Mouse (Mus musculus): ENCODE data around the gene Eif4h. TPM values are rescaled to one million over a fixed set of nuclear protein-coding genes. Genes with fewer than 3 reads are reported as not detected.
"Not testable (repeated sequence)": the region's sequence is repeated elsewhere in the genome, so short reads cannot be mapped to it uniquely, and the experiment has no call there.

Eif4h gene
- polyA plus RNA-seq, 1 experiment, result 309 TPM

- Histone ChIP-seq H3K9ac (ENCODE audit: low read depth, poor library complexity, severe bottlenecking) (no peak overlapping the region), H3K9me3 (replicated peaks; ENCODE audit: control insufficient read depth, insufficient read depth, low read length, poor library complexity, severe bottlenecking) (no peaks in the 10 kb centered on the region), H3K4me1 (ENCODE audit: control insufficient read depth, insufficient read depth, low read length) (peaks cover 2% of the 10 kb centered on the region), H3K27ac (ENCODE audit: insufficient read depth, low read length) (no peak overlapping the region), H3K36me3 (ENCODE audit: control insufficient read depth, insufficient read depth, low read length, poor library complexity, severe bottlenecking) (no peaks in the 10 kb centered on the region), H3K4me3 (ENCODE audit: low read depth, low read length) (no peak overlapping the region), H3K27me3 (ENCODE audit: control insufficient read depth, insufficient read depth, low read length, poor library complexity, severe bottlenecking) (no peaks in the 10 kb centered on the region)
- TF ChIP-seq EP300 (IDR thresholded peaks at IDR 0.05; ENCODE audit: insufficient read depth, low read depth, low read length), result no peak
- no peak for TF ChIP-seq POLR2A (IDR thresholded peaks at IDR 0.05; ENCODE audit: insufficient read depth, low read length)
- TF ChIP-seq CTCF (IDR thresholded peaks at IDR 0.05; ENCODE audit: low read depth, low read length), result no peak
These were observed 17.4 kb upstream of the Eif4h start for GRCm38 (mm10) chr5:134656708-134657107.

GRCm38 (mm10) chr5:134652015-134652414 lies 12.7 kb upstream of the Eif4h start:
- no peaks in the 10 kb centered on the region for H3K9me3 ChIP-seq (replicated peaks; ENCODE audit: control insufficient read depth, insufficient read depth, low read length, poor library complexity, severe bottlenecking)
- no peak overlapping the region for H3K27ac ChIP-seq (ENCODE audit: insufficient read depth, low read length)
- H3K4me1 ChIP-seq (ENCODE audit: control insufficient read depth, insufficient read depth, low read length), result no peaks in the 10 kb centered on the region
- H3K4me3 ChIP-seq (ENCODE audit: low read depth, low read length), result no peak overlapping the region
- no peak overlapping the region for H3K9ac ChIP-seq (ENCODE audit: low read depth, poor library complexity, severe bottlenecking)
- H3K36me3 ChIP-seq (ENCODE audit: control insufficient read depth, insufficient read depth, low read length, poor library complexity, severe bottlenecking), result no peaks in the 10 kb centered on the region
- no peaks in the 10 kb centered on the region for H3K27me3 ChIP-seq (ENCODE audit: control insufficient read depth, insufficient read depth, low read length, poor library complexity, severe bottlenecking)
- no peak for TF ChIP-seq EP300 (IDR thresholded peaks at IDR 0.05; ENCODE audit: insufficient read depth, low read depth, low read length)
- no peak for TF ChIP-seq POLR2A (IDR thresholded peaks at IDR 0.05; ENCODE audit: insufficient read depth, low read length)
- TF ChIP-seq CTCF (IDR thresholded peaks at IDR 0.05; ENCODE audit: low read depth, low read length), result no peak

- no peak overlapping the region for H3K27ac ChIP-seq (ENCODE audit: insufficient read depth, low read length)
- TF ChIP-seq CTCF (IDR thresholded peaks at IDR 0.05; ENCODE audit: low read depth, low read length), result peak; percentile 83
- TF ChIP-seq POLR2A (IDR thresholded peaks at IDR 0.05; ENCODE audit: insufficient read depth, low read length), result no peak
- H3K4me1 ChIP-seq (ENCODE audit: control insufficient read depth, insufficient read depth, low read length), result no peaks in the 10 kb centered on the region
- H3K36me3 ChIP-seq (ENCODE audit: control insufficient read depth, insufficient read depth, low read length, poor library complexity, severe bottlenecking), result no peaks in the 10 kb centered on the region
- no peak overlapping the region for H3K9ac ChIP-seq (ENCODE audit: low read depth, poor library complexity, severe bottlenecking)
- no peak overlapping the region for H3K4me3 ChIP-seq (ENCODE audit: low read depth, low read length)
- no peaks in the 10 kb centered on the region for H3K27me3 ChIP-seq (ENCODE audit: control insufficient read depth, insufficient read depth, low read length, poor library complexity, severe bottlenecking)
- H3K9me3 ChIP-seq (replicated peaks; ENCODE audit: control insufficient read depth, insufficient read depth, low read length, poor library complexity, severe bottlenecking), result no peaks in the 10 kb centered on the region
These were observed 11.6 kb upstream of the Eif4h start for GRCm38 (mm10) chr5:134650926-134651325.

GRCm38 (mm10) chr5:134648976-134649375 lies 9.7 kb upstream of the Eif4h start:
- H3K4me3 ChIP-seq (ENCODE audit: low read depth, low read length); H3K4me1 ChIP-seq (ENCODE audit: control insufficient read depth, insufficient read depth, low read length); H3K27me3 ChIP-seq (ENCODE audit: control insufficient read depth, insufficient read depth, low read length, poor library complexity, severe bottlenecking); H3K9ac ChIP-seq (ENCODE audit: low read depth, poor library complexity, severe bottlenecking); H3K9me3 ChIP-seq (replicated peaks; ENCODE audit: control insufficient read depth, insufficient read depth, low read length, poor library complexity, severe bottlenecking); H3K27ac ChIP-seq (ENCODE audit: insufficient read depth, low read length); H3K36me3 ChIP-seq (ENCODE audit: control insufficient read depth, insufficient read depth, low read length, poor library complexity, severe bottlenecking): not testable (repeated sequence)

GRCm38 (mm10) chr5:134647394-134647793 lies 8.1 kb upstream of the Eif4h start:
- H3K9me3 ChIP-seq (replicated peaks; ENCODE audit: control insufficient read depth, insufficient read depth, low read length, poor library complexity, severe bottlenecking), result no peaks in the 10 kb centered on the region
- no peak overlapping the region for H3K4me3 ChIP-seq (ENCODE audit: low read depth, low read length)
- no peaks in the 10 kb centered on the region for H3K4me1 ChIP-seq (ENCODE audit: control insufficient read depth, insufficient read depth, low read length)
- H3K9ac ChIP-seq (ENCODE audit: low read depth, poor library complexity, severe bottlenecking), result no peak overlapping the region
- H3K36me3 ChIP-seq (ENCODE audit: control insufficient read depth, insufficient read depth, low read length, poor library complexity, severe bottlenecking), result no peaks in the 10 kb centered on the region
- H3K27ac ChIP-seq (ENCODE audit: insufficient read depth, low read length), result no peak overlapping the region
- no peaks in the 10 kb centered on the region for H3K27me3 ChIP-seq (ENCODE audit: control insufficient read depth, insufficient read depth, low read length, poor library complexity, severe bottlenecking)
- TF ChIP-seq EP300 (IDR thresholded peaks at IDR 0.05; ENCODE audit: insufficient read depth, low read depth, low read length) (0 out of 2 replicates have a peak, but pooled peaks have one; percentile 19), CTCF (IDR thresholded peaks at IDR 0.05; ENCODE audit: low read depth, low read length) (no peak)

- Histone ChIP-seq H3K27ac (ENCODE audit: insufficient read depth, low read length) (no peak overlapping the region), H3K4me1 (ENCODE audit: control insufficient read depth, insufficient read depth, low read length) (no peaks in the 10 kb centered on the region), H3K36me3 (ENCODE audit: control insufficient read depth, insufficient read depth, low read length, poor library complexity, severe bottlenecking) (no peaks in the 10 kb centered on the region), H3K27me3 (ENCODE audit: control insufficient read depth, insufficient read depth, low read length, poor library complexity, severe bottlenecking) (no peaks in the 10 kb centered on the region), H3K9ac (ENCODE audit: low read depth, poor library complexity, severe bottlenecking) (no peak overlapping the region), H3K4me3 (ENCODE audit: low read depth, low read length) (no peak overlapping the region), H3K9me3 (replicated peaks; ENCODE audit: control insufficient read depth, insufficient read depth, low read length, poor library complexity, severe bottlenecking) (no peaks in the 10 kb centered on the region)
- TF ChIP-seq CTCF (IDR thresholded peaks at IDR 0.05; ENCODE audit: low read depth, low read length) (peak; percentile 31), POLR2A (IDR thresholded peaks at IDR 0.05; ENCODE audit: insufficient read depth, low read length) (no peak)
These were observed 7.2 kb upstream of the Eif4h start for GRCm38 (mm10) chr5:134646461-134646860.
